Comparison of ENCODE assay signal across 8 mouse cellular contexts in the genomic region with DNA sequence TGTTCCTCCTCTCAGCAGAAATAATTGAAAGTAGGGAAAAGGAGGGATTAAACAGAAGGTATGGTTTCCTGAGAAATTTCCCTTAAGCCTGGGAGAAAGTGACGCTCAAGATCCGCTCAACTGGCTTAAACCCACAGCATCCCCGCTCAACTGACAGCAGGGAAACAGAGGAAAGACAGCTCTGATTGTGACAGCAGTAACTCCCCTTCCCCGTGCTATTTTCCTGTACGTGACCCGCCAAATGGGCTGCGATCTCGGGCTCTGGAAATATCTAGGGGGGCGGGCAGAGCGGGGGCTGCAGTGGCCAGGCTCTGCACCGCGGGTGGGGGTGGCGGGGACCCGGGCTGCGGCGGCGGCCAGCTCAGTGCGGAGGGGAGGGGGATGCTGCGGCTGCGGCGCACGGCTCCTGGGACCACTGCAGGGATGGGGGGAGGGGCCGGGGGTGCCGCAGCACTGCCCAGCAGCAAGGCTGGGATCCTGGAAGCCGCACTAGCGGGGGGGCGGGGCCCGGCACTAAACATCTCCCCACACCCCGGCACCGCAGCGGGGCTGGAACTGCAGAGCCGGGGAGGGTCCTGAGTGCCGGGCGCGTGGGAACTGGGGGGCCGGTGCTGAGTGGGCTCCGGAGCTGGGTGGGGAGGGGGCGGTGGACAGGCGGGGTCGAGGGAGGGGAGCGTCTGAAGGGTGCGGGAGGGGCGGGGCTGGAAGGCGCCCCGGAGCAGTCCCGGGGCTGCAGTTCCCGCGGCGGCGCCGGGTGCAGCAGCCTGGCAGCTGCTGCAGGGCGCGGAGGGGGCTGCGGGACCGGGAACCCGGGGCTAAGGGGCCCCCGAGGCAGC. TPM values are rescaled to one million over a fixed set of nuclear protein-coding genes. Genes with fewer than 3 reads are reported as not detected.
DNase-seq lines count a peak whose midpoint lies in the region; ATAC-seq and TF ChIP-seq lines count a peak whose summit lies in the region.

No protein-coding gene starts in this region.

- H3K9me3 ChIP-seq in lung, embryonic 14.5 days (ENCODE audit: low read depth, low read length) = no peaks in the 10 kb centered on the region
- H3K9me3 ChIP-seq in forebrain, embryonic 10.5 days = no peaks in the 10 kb centered on the region
- H3K9me3 ChIP-seq in intestine, embryonic 16.5 days (ENCODE audit: control insufficient read depth, low read length) = no peaks in the 10 kb centered on the region
- no peaks in the 10 kb centered on the region for H3K9me3 ChIP-seq in midbrain, embryonic 14.5 days (ENCODE audit: control insufficient read depth, low read length)

- no peaks in the 10 kb centered on the region for H3K27me3 ChIP-seq in lung, embryonic 14.5 days (ENCODE audit: insufficient read depth, low read length)
- peaks cover 16% of the 10 kb centered on the region for H3K27me3 ChIP-seq in forebrain, embryonic 10.5 days (ENCODE audit: poor library complexity, severe bottlenecking)
- H3K27me3 ChIP-seq in intestine, embryonic 16.5 days (replicated peaks; ENCODE audit: control insufficient read depth, insufficient read depth, low read length) = no peaks in the 10 kb centered on the region
- no peaks in the 10 kb centered on the region for H3K27me3 ChIP-seq in midbrain, embryonic 14.5 days (ENCODE audit: control insufficient read depth, insufficient read depth, low read length)

- H3K27ac ChIP-seq in lung, embryonic 14.5 days (ENCODE audit: low read depth) = peak overlapping the region; percentile 56; the same call in 1 of the 2 replicates
- peak overlapping the region; percentile 94 for H3K27ac ChIP-seq in forebrain, embryonic 10.5 days
- H3K27ac ChIP-seq in intestine, embryonic 16.5 days (ENCODE audit: low read length) = peak overlapping the region; percentile 60
- peak overlapping the region; percentile 85 for H3K27ac ChIP-seq in midbrain, embryonic 14.5 days (replicated peaks; ENCODE audit: low read depth, low read length)

- peak overlapping the region; percentile 88 for H3K4me2 ChIP-seq in lung, embryonic 14.5 days
- peak overlapping the region; percentile 96 for H3K4me2 ChIP-seq in intestine, embryonic 16.5 days (ENCODE audit: low read depth, low read length)
- H3K4me2 ChIP-seq in midbrain, embryonic 14.5 days (ENCODE audit: low read length) = peak overlapping the region; percentile 82

- peak overlapping the region; percentile 82 for H3K4me3 ChIP-seq in lung, embryonic 14.5 days (ENCODE audit: low read depth, low read length)
- peak overlapping the region; percentile 92 for H3K4me3 ChIP-seq in forebrain, embryonic 10.5 days
- peak overlapping the region; percentile 79 for H3K4me3 ChIP-seq in intestine, embryonic 16.5 days (ENCODE audit: low read length)
- peak overlapping the region; percentile 87 for H3K4me3 ChIP-seq in midbrain, embryonic 14.5 days (replicated peaks; ENCODE audit: low read depth, low read length)

- peak; percentile 70 for DNase-seq in lung, embryonic 14.5 days
- DNase-seq in lung, postnatal 14 days = no peak
- DNase-seq in adrenal gland, postnatal 10 days = peak; percentile 60
- DNase-seq in forebrain, embryonic 10.5 days (ENCODE audit: extremely low spot score, low spot score) = peak; percentile 58
- peak; percentile 82 for DNase-seq in midbrain, embryonic 14.5 days
- peak; percentile 42 for DNase-seq in thymus, postnatal 25 days
- no peak for DNase-seq in c-Kit-positive CD71-positive TER-119-positive erythroid progenitor cells, embryonic 14.5 days (ENCODE audit: low spot score)

- peaks cover 4% of the 10 kb centered on the region; the same call in 1 of the 2 replicates for H3K4me1 ChIP-seq in lung, embryonic 14.5 days (ENCODE audit: insufficient read depth)
- H3K4me1 ChIP-seq in forebrain, embryonic 10.5 days = peaks cover 46% of the 10 kb centered on the region
- peaks cover 20% of the 10 kb centered on the region for H3K4me1 ChIP-seq in intestine, embryonic 16.5 days (ENCODE audit: control insufficient read depth, insufficient read depth, low read length)
- H3K4me1 ChIP-seq in midbrain, embryonic 14.5 days (ENCODE audit: control insufficient read depth, insufficient read depth, low read length) = peaks cover 31% of the 10 kb centered on the region

- H3K36me3 ChIP-seq in lung, embryonic 14.5 days (ENCODE audit: insufficient read depth) = peaks cover 32% of the 10 kb centered on the region
- peaks cover 43% of the 10 kb centered on the region for H3K36me3 ChIP-seq in forebrain, embryonic 10.5 days (replicated peaks)
- peaks cover 13% of the 10 kb centered on the region; the same call in 1 of the 2 replicates for H3K36me3 ChIP-seq in intestine, embryonic 16.5 days (ENCODE audit: control insufficient read depth, insufficient read depth, low read length)
- peaks cover 36% of the 10 kb centered on the region for H3K36me3 ChIP-seq in midbrain, embryonic 14.5 days (ENCODE audit: control insufficient read depth, insufficient read depth, low read length)

- peak overlapping the region; percentile 69 for H3K9ac ChIP-seq in lung, embryonic 14.5 days
- H3K9ac ChIP-seq in intestine, embryonic 16.5 days (ENCODE audit: low read depth, low read length) = peak overlapping the region; percentile 84
- peak overlapping the region; percentile 79 for H3K9ac ChIP-seq in midbrain, embryonic 14.5 days (replicated peaks; ENCODE audit: low read length)

- ATAC-seq in lung, embryonic 14.5 days (ENCODE audit: insufficient read depth) = peak; percentile 64
- peak; percentile 21 for ATAC-seq in intestine, embryonic 16.5 days
- peak; percentile 68 for ATAC-seq in midbrain, embryonic 14.5 days (ENCODE audit: low FRiP score, low TSS enrichment)

- no peak for TF ChIP-seq CTCF in lung, embryonic 14.5 days (IDR thresholded peaks at IDR 0.05; ENCODE audit: low read depth)

- 1% methylated on average over 47 of the region's 57 CpGs for WGBS in lung, embryonic 14.5 days
- under 1% methylated on average over 48 of the region's 57 CpGs for WGBS in forebrain, embryonic 10.5 days
- 3% methylated on average over 45 of the region's 57 CpGs for WGBS in intestine, embryonic 16.5 days
- 1% methylated on average over 49 of the region's 57 CpGs for WGBS in midbrain, embryonic 14.5 days

RNA-seq across cellular contexts. Expression of gene Camk2g, which starts 0.7 kb away (rescaled TPM):
- polyA plus RNA-seq in lung, embryonic 14.5 days (2014; fragmentation: Nextera tagmentation; extraction: Ambion mirVana) = 46.3 and 46.6 TPM in 2 replicates
- 10 to 100 TPM; 35.1 to 57.4 TPM for total RNA-seq in adrenal gland, postnatal 10 days (2021)
- polyA plus RNA-seq in forebrain, embryonic 10.5 days (2016; fragmentation: Nextera tagmentation; extraction: Ambion mirVana) = 33.0 and 37.8 TPM in 2 replicates
- polyA plus RNA-seq in intestine, embryonic 16.5 days (2015; fragmentation: Nextera tagmentation; extraction: Ambion mirVana) = 33.6 and 35.8 TPM in 2 replicates
- polyA plus RNA-seq in midbrain, embryonic 14.5 days (2014; fragmentation: Nextera tagmentation; extraction: Ambion mirVana) = 122 and 129 TPM in 2 replicates

RNA-seq across cellular contexts. Expression of gene Plau, which starts 43.3 kb away (rescaled TPM):
- polyA plus RNA-seq in lung, embryonic 14.5 days (2014; fragmentation: Nextera tagmentation; extraction: Ambion mirVana) = 0.99 TPM in 2 replicates
- total RNA-seq in adrenal gland, postnatal 10 days (2021) = 10 to 100 TPM; 19.3 to 39.8 TPM
- 0.40 and 0.59 TPM in 2 replicates for polyA plus RNA-seq in forebrain, embryonic 10.5 days (2016; fragmentation: Nextera tagmentation; extraction: Ambion mirVana)
- polyA plus RNA-seq in intestine, embryonic 16.5 days (2015; fragmentation: Nextera tagmentation; extraction: Ambion mirVana) = 2.7 and 2.9 TPM in 2 replicates
- 0.15 and 0.62 TPM in 2 replicates for polyA plus RNA-seq in midbrain, embryonic 14.5 days (2014; fragmentation: Nextera tagmentation; extraction: Ambion mirVana)

RNA-seq across cellular contexts. Expression of gene Ndst2, which starts 58.8 kb away (rescaled TPM):
- polyA plus RNA-seq in lung, embryonic 14.5 days (2014; fragmentation: Nextera tagmentation; extraction: Ambion mirVana) = 32.4 and 35.6 TPM in 2 replicates
- total RNA-seq in adrenal gland, postnatal 10 days (2021) = 10 to 100 TPM; 24.1 to 32.7 TPM
- polyA plus RNA-seq in forebrain, embryonic 10.5 days (2016; fragmentation: Nextera tagmentation; extraction: Ambion mirVana) = 23.5 and 24.3 TPM in 2 replicates
- 18.3 and 21.2 TPM in 2 replicates for polyA plus RNA-seq in intestine, embryonic 16.5 days (2015; fragmentation: Nextera tagmentation; extraction: Ambion mirVana)
- polyA plus RNA-seq in midbrain, embryonic 14.5 days (2014; fragmentation: Nextera tagmentation; extraction: Ambion mirVana) = 14.5 and 20.5 TPM in 2 replicates

Comparison
In these comparisons a context has a peak if more than half of its experiments do, and no peak if none do; other contexts are left out.
1. DNase-seq: peak in lung, embryonic 14.5 days (single experiment), adrenal gland, postnatal 10 days (single experiment), forebrain, embryonic 10.5 days (single experiment), midbrain, embryonic 14.5 days (single experiment) and thymus, postnatal 25 days (single experiment); none in lung, postnatal 14 days (single experiment) and c-Kit-positive CD71-positive TER-119-positive erythroid progenitor cells, embryonic 14.5 days (single experiment).
2. Peak in every context shown above with its lines, with median percentiles within 50 percentile points of each other: ATAC-seq, H3K27ac ChIP-seq, H3K4me2 ChIP-seq, H3K4me3 ChIP-seq and H3K9ac ChIP-seq.